Mouse (Mus musculus) left cerebral cortex, postnatal 25 days (tissue): ENCODE data around the gene Sgk2. TPM values are rescaled to one million over a fixed set of nuclear protein-coding genes. Genes with fewer than 3 reads are reported as not detected.
A peak's percentile ranks its signal among the peaks of the same experiment; 100 is the strongest.
"Not testable (repeated sequence)": the region's sequence is repeated elsewhere in the genome, so short reads cannot be mapped to it uniquely, and the experiment has no call there.

ENCODE experiments used
- DNase-seq, 2 experiments: peaks; one replicate each; pipeline ENCODE4 v3.0.0; 2022; ENCODE audit warnings: low spot score in 2 of 2, mixed read lengths in 1 of 2
- intact Hi-C: fragments of 180-260 bp; cut with DNase I; formaldehyde crosslinking; loops from one replicate; pipeline ENCODE4 v1.15.1; 2025
- total RNA-seq, 2 experiments: library from RNA; stranded (reverse); gene quantifications; 2 replicates each; pipeline ENCODE4 v1.2.3; 2021

The Sgk2 gene
- total RNA-seq, 2 experiments from 2014 or later, result 0.76 to 1.1 TPM

DNA sequence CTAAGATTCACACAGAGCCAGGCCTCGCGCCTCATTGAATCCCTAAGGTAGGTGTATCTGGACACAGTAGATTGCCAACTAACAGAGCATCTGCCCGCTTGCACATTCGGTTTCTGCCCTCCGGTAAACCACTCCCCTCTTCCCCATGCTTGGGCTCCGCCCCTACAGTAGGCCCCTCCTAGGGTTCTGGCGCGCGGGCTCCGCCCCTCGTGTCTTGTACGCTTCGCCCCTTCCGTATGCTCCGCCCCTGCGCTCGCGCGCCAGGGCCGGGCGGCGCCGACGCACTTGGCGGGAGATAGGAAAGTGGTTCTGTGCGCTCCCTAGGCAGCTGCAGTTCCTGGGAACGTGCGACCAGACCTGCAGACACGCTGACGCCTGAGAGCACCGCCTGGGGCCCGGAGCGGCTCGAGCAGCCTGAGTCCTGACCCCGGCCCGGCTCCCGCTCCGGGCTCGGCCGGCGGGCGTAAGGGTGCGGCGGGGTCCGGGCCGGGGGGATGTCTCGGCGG is 67.3 kb downstream of the Sgk2 start, which contains the start of gene Mybl2:
Gene Mybl2 (plus strand): TSS at position 353 of the 506 bp plus-strand sequence.
- intact Hi-C loops, result no loop called here
- peak; percentile 75 to 87 for DNase-seq

DNA sequence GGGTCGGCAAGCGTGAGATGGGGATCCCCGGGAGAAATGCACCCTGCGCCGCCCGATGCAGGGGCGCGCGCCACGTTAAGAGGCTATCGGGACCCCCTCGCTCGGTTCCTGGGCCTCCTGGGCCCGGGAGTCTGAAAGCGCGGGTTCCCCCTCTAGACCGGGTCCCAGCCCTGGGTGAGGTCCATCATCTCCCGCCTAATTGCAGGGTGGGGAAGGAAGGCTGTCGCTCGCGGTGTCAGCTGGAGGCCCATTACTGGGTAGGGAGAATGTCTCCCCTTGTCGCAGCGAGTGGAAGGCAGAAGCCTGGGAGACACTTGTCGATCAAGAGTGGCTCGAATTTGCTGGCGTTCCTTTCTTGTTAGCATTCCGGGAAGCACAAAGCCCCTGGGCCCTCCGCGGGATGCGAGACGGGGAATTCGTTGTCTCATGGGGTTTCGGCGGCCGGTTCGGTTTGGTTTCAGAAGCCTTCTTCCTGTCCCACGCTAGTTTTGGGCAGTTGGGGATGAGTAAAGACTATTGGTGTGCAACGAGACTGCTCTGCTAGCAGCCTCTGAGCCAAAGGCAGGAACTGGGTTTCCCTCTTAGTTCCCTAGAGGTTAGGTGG is 67.9 kb downstream of the Sgk2 start:
- intact Hi-C loops, result no loop called here

DNA sequence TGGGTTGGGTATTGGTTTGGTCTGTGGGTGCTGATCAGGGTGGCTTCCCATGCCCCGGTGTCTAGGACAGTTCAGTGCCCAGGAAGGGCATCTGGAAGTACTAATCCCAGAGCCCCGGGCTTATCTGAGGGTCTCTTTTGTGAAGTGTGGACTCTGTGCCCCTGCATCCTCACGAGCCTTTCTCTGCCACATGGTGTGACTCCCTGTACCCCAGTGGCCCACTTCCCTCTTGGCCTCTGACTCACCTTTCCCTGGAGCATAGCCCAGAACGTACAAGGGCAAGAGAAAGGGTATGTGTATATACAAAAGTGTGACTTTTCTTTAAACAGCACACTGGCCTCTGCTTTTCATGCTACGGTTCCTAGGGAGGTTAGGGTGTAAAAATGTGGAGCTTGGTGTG is 68.6 kb downstream of the Sgk2 start:
- intact Hi-C loops, result no loop called here
- DNase-seq, result no peak

More for the DNA sequence above, 67.9 kb downstream of the Sgk2 start:
- no peak for DNase-seq

DNA sequence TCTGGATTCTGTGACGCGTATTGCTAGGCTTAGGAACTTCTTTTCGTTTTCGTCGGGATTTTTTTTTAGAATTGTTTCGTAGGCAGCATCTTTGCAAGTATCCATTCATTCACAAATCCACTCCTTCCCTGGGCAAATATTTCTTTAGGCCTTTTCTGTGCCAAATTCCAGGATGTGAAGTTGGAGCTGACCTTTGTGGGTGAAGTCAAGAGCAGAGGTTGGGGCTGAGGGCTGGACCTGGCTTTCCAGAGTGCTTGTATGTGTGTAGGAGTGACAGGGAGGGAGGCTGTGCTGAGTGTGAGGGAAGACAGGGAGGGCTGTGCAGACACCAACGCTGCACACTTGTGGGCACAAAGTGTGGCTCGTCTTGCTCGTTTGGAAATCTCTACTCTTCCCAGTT is 69.5 kb downstream of the Sgk2 start:
- DNase-seq, result no peak

DNA sequence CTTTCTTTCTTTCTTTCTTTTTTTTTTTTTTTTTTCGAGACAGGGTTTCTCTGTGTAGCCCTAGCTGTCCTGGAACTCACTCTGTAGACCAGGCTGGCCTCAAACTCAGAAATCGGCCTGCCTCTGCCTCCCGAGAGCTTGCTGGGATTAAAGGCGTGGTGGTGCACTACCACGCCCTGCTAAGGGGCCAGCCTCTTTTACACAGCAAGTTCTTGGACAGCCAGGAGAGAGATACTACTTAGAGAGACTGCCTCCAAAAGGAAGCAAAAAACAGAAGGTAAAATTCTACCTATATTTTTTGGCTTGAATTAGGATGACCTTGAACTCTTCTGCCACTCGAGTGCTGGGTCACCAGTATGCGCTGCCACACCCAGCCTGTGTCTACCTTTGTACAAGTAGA is 71.9 kb downstream of the Sgk2 start:
- DNase-seq, intact Hi-C loops: not testable (repeated sequence)

More for the DNA sequence above, 69.5 kb downstream of the Sgk2 start:
- intact Hi-C loops, result no loop called here

DNA sequence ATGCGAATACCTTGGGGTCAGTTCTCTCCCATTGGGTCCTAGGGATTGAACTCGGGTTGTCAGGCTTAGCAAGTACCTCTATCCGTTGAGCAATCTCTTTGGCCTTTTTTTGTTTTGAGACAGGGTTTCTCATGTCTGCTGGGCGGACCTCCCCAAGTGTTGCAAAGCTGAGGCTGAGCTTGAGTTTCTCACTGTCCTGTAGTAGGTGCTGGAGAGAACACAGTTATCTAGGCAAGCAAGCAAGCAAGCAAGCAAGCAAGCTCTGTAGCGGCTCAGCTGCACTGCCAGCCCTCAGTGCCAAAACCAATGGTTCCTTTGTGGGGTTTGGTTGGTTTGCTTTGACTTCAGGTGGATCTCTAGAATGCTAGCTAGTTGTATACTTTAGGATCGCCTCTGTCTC is 73.5 kb downstream of the Sgk2 start:
- intact Hi-C loops, result no loop called here
- DNase-seq, result no peak

DNA sequence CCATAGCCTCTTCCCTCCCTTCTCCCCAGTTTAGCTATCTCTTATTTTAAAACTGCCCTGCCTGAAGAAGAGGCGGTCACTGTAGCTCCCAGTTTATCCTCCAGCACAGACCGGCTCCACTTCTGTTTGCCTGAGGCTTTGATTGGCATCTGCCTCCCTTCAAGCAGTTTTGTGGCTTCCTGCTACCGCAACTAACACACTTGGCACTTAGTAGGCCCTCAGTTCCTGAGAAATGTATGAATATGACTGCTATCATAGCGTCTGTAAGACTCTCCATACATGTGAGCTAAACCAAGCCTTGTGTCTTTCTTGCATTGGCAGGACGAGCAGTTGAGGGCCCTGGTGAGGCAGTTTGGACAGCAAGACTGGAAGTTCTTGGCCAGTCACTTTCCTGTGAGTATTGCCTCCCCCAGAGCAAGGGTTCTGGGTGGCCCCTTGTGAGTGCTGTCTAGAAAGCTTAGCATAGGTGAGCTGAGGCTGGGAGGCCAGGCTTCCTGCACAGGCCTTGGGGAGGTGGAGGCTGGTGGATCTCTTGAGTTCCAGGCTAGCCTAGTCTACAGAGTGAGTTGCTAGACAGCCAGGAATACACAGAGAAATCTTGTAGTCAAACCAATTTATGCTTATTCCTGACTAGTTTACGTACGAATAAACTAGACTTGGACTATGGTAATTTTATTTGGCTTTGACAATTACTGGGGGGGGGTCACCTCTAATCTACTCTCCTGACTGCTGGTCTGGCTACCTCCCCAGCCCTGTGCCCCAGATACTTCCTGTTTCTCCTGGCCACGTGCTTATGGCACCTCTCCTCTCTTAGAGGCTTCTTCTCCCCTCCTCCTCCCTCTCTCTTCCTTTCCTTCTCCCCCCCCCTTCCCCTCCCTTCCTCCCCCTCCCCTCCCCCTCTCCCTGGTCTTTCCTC is 74.3 kb downstream of the Sgk2 start:
- no peak for DNase-seq
- intact Hi-C loops, result no loop called here

DNA sequence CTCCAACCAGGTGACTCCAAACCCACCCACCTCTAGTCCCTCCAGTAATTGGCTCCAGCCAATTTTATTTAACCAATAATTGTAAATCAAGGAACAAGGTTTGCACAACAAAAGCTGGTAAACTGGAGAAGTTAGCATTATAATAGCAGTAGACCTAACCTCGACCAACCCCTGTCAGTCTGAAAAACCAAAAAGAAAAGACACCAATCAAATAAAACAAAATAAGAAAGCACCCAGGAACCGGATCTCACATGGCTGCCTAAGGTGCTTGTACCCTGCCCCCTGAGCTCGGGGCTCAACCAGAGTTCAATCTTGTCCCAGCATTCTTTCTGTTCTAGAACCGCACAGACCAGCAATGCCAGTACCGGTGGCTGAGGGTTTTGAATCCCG is 75.0 kb downstream of the Sgk2 start:
- no peak for DNase-seq
- intact Hi-C loops, result no loop called here

Other genes starting within 250 kb of the Sgk2 start
- gene Srsf6, start 55.8 kb upstream of the Sgk2 start, total RNA-seq, result 100 to 1,000 TPM in 1 of 2 experiments, 10 to 100 TPM in 1; 99.0 to 105 TPM
- 10 to 100 TPM; 19.1 to 23.6 TPM for gene L3mbtl1, start 43.9 kb upstream of the Sgk2 start, total RNA-seq
- 10 to 100 TPM; 31.2 to 33.9 TPM for gene Ift52, start 30.0 kb downstream of the Sgk2 start, total RNA-seq
- 1 to 10 TPM; 1.1 to 1.4 TPM for gene Mybl2, start 67.4 kb downstream of the Sgk2 start, total RNA-seq
- gene Gtsf1l, start 100.5 kb downstream of the Sgk2 start, total RNA-seq, result not detected
- 10 to 100 TPM; 24.6 to 27.5 TPM for gene Tox2, start 215.8 kb downstream of the Sgk2 start, total RNA-seq